Mouse (Mus musculus) MEL (cell line): ENCODE results near the gene Erf. TPM values are rescaled to one million over a fixed set of nuclear protein-coding genes. Genes with fewer than 3 reads are reported as not detected.
A peak's percentile ranks its signal among the peaks of the same experiment; 100 is the strongest.

Experiments used
- DNase-seq: peaks from one replicate; pipeline ENCODE4 v3.0.0; 2011; ENCODE audit warnings: low read depth, low spot score
- H3K27ac ChIP-seq: 2 replicates; pipeline ENCODE4 v1.5.1; 2012; ENCODE audit warnings: low read depth, mild to moderate bottlenecking, control low read depth, low read length, moderate library complexity; ENCODE audit not compliant: control insufficient read depth
- H3K27me3 ChIP-seq, 2 experiments: fragments of 150-350 bp in 1 of 2; sonication (generic) in 1 of 2; 2 replicates each; pipeline ENCODE4 v1.6.1; 2012; ENCODE audit warnings: low read length in 2 of 2, mild to moderate bottlenecking in 2 of 2, improper control_type of control experiment in 1 of 2, moderate library complexity in 1 of 2; ENCODE audit not compliant: insufficient read depth in 2 of 2, control insufficient read depth in 1 of 2
- H3K36me3 ChIP-seq, 2 experiments: 2 replicates each; pipeline ENCODE4 v1.6.1; 2012 to 2014; ENCODE audit warnings: low read length in 2 of 2, improper control_type of control experiment in 1 of 2, inconsistent platforms in 1 of 2, mild to moderate bottlenecking in 1 of 2; ENCODE audit not compliant: insufficient read depth in 2 of 2, control insufficient read depth in 1 of 2
- H3K4me1 ChIP-seq, 2 experiments: fragments of 150-350 bp in 1 of 2; sonication (generic) in 1 of 2; 2 replicates each; pipeline ENCODE4 v1.6.1; 2012; ENCODE audit warnings: low read length in 2 of 2, improper control_type of control experiment in 1 of 2, mild to moderate bottlenecking in 1 of 2; ENCODE audit not compliant: insufficient read depth in 2 of 2, control insufficient read depth in 1 of 2
- H3K4me3 ChIP-seq, 2 experiments: fragments of 150-350 bp in 1 of 2; sonication (generic) in 1 of 2; 2 replicates each; pipeline ENCODE4 v1.5.1; 2012; ENCODE audit warnings: low read depth in 2 of 2, low read length in 2 of 2, mild to moderate bottlenecking in 2 of 2, moderate library complexity in 2 of 2, control low read depth in 1 of 2, improper control_type of control experiment in 1 of 2; ENCODE audit not compliant: control insufficient read depth in 1 of 2, insufficient read depth in 1 of 2
- H3K79me2 ChIP-seq: 2 replicates; pipeline ENCODE4 v1.6.1; 2012; ENCODE audit warnings: mild to moderate bottlenecking, low read length, moderate library complexity; ENCODE audit not compliant: control insufficient read depth, poor library complexity, insufficient read depth
- H3K9ac ChIP-seq: 2 replicates; pipeline ENCODE4 v1.6.1; 2012; ENCODE audit warnings: low read depth, mild to moderate bottlenecking, control low read depth, low read length, moderate library complexity; ENCODE audit not compliant: control insufficient read depth, poor library complexity, severe bottlenecking
- H3K9me3 ChIP-seq: fragments of 150-350 bp; sonication (generic); replicated peaks from 2 replicates; pipeline ENCODE4 v1.6.1; 2012; ENCODE audit warnings: mild to moderate bottlenecking, low read length, improper control_type of control experiment, moderate library complexity; ENCODE audit not compliant: insufficient read depth
- CHD1 ChIP-seq: IDR thresholded peaks from 2 replicates; pipeline ENCODE4 v1.6.1; 2012; ENCODE audit warnings: low read depth, mild to moderate bottlenecking, inconsistent platforms, low read length, improper control_type of control experiment
- CTCF ChIP-seq, 3 experiments: IDR thresholded peaks in 2 of 3; conservative IDR thresholded peaks in 1 of 3; 2 replicates each; pipeline ENCODE4 v1.5.1; 2011 to 2012; ENCODE audit warnings: low read length in 3 of 3, low read depth in 2 of 3, mild to moderate bottlenecking in 2 of 3, improper control_type of control experiment in 1 of 3, inconsistent platforms in 1 of 3, mixed read lengths in 1 of 3, moderate library complexity in 1 of 3; ENCODE audit not compliant: control insufficient read depth in 1 of 3, insufficient read depth in 1 of 3, poor library complexity in 1 of 3, severe bottlenecking in 1 of 3
- ELF1 ChIP-seq: IDR thresholded peaks from 2 replicates; pipeline ENCODE4 v1.6.1; 2014; ENCODE audit warnings: low read depth, mild to moderate bottlenecking, inconsistent platforms, low read length, improper control_type of control experiment, moderate library complexity
- ETS1 ChIP-seq: IDR thresholded peaks from 2 replicates; pipeline ENCODE4 v1.6.1; 2012; ENCODE audit warnings: low read depth, mild to moderate bottlenecking, inconsistent platforms, low read length, improper control_type of control experiment, moderate library complexity
- GATA1 ChIP-seq: IDR thresholded peaks from 2 replicates; pipeline ENCODE4 v1.6.1; 2011; ENCODE audit warnings: low read depth, low read length, improper control_type of control experiment
- HCFC1 ChIP-seq: IDR thresholded peaks from 2 replicates; pipeline ENCODE4 v1.6.1; 2012; ENCODE audit warnings: low read depth, mild to moderate bottlenecking, inconsistent platforms, low read length, improper control_type of control experiment, moderate library complexity
- MAZ ChIP-seq: IDR thresholded peaks from 2 replicates; pipeline ENCODE4 v1.6.1; 2012; ENCODE audit warnings: low read depth, mild to moderate bottlenecking, inconsistent platforms, low read length, improper control_type of control experiment
- MEF2A ChIP-seq: IDR thresholded peaks from 2 replicates; pipeline ENCODE4 v1.6.1; 2014; ENCODE audit warnings: low read depth, mild to moderate bottlenecking, inconsistent platforms, low read length, improper control_type of control experiment; ENCODE audit not compliant: poor library complexity, insufficient replicate concordance, severe bottlenecking; ENCODE audit errors: extremely low read depth
- MXI1 ChIP-seq: IDR thresholded peaks from 2 replicates; pipeline ENCODE4 v1.6.1; 2011; ENCODE audit warnings: mild to moderate bottlenecking, low read depth, low read length, improper control_type of control experiment
- MYB ChIP-seq: IDR thresholded peaks from 2 replicates; pipeline ENCODE4 v1.6.1; 2011; ENCODE audit warnings: mild to moderate bottlenecking, low read depth, low read length, improper control_type of control experiment
- NELFE ChIP-seq: IDR thresholded peaks from 2 replicates; pipeline ENCODE4 v1.6.1; 2011; ENCODE audit warnings: low read depth, low read length, improper control_type of control experiment
- POLR2A ChIP-seq, 2 experiments: IDR thresholded peaks; 2 replicates each; pipeline ENCODE4 v1.6.1; 2011 to 2012; ENCODE audit warnings: low read length in 2 of 2, mild to moderate bottlenecking in 2 of 2, control low read depth in 1 of 2, improper control_type of control experiment in 1 of 2, low read depth in 1 of 2, moderate library complexity in 1 of 2; ENCODE audit not compliant: control insufficient read depth in 1 of 2, insufficient read depth in 1 of 2, poor library complexity in 1 of 2
- POLR2AphosphoS2 ChIP-seq: IDR thresholded peaks from 2 replicates; pipeline ENCODE4 v1.6.1; 2011; ENCODE audit warnings: low read length, improper control_type of control experiment
- RAD21 ChIP-seq: IDR thresholded peaks from 2 replicates; pipeline ENCODE4 v1.6.1; 2011; ENCODE audit warnings: mild to moderate bottlenecking, low read depth, low read length, improper control_type of control experiment
- SIN3A ChIP-seq: IDR thresholded peaks from 2 replicates; pipeline ENCODE4 v1.6.1; 2012; ENCODE audit warnings: low read length, improper control_type of control experiment, inconsistent platforms
- SMC3 ChIP-seq: IDR thresholded peaks from 2 replicates; pipeline ENCODE4 v1.6.1; 2011; ENCODE audit warnings: low read depth, low read length, improper control_type of control experiment
- TBP ChIP-seq: IDR thresholded peaks from 2 replicates; pipeline ENCODE4 v1.8.0; 2011; ENCODE audit warnings: low read depth, low read length, improper control_type of control experiment
- TCF12 ChIP-seq: IDR thresholded peaks from 2 replicates; pipeline ENCODE4 v1.6.1; 2014; ENCODE audit warnings: low read depth, mild to moderate bottlenecking, inconsistent platforms, low read length, improper control_type of control experiment, moderate library complexity
- UBTF ChIP-seq: IDR thresholded peaks from 2 replicates; pipeline ENCODE4 v1.6.1; 2012; ENCODE audit warnings: low read depth, mild to moderate bottlenecking, inconsistent platforms, low read length, improper control_type of control experiment, moderate library complexity, borderline replicate concordance; ENCODE audit not compliant: insufficient read depth
- polyA plus RNA-seq, 2 experiments: library from polyadenylated mRNA; stranded (reverse) in 1 of 2; unstranded in 1 of 2; fragments of >175 nt in 1 of 2; fragments of >200 nt in 1 of 2; gene quantifications; 2 replicates each; pipeline versions ENCODE4 v1.2.1 to v1.2.4; 2012; ENCODE audit warnings: low replicate concordance in 2 of 2, low read depth in 1 of 2; ENCODE audit not compliant: insufficient read length in 2 of 2, insufficient read depth in 1 of 2, missing spikeins in 1 of 2
- total RNA-seq: library from RNA; depleted of rRNA; stranded (reverse); fragments of 300-350 nt; gene quantifications from 2 replicates; pipeline ENCODE4 v1.2.3, GENCODE M21; 2012

The Erf gene
- total and polyA plus RNA-seq, 3 experiments, result 24.6 to 33.2 TPM; not detected in 1

DNA sequence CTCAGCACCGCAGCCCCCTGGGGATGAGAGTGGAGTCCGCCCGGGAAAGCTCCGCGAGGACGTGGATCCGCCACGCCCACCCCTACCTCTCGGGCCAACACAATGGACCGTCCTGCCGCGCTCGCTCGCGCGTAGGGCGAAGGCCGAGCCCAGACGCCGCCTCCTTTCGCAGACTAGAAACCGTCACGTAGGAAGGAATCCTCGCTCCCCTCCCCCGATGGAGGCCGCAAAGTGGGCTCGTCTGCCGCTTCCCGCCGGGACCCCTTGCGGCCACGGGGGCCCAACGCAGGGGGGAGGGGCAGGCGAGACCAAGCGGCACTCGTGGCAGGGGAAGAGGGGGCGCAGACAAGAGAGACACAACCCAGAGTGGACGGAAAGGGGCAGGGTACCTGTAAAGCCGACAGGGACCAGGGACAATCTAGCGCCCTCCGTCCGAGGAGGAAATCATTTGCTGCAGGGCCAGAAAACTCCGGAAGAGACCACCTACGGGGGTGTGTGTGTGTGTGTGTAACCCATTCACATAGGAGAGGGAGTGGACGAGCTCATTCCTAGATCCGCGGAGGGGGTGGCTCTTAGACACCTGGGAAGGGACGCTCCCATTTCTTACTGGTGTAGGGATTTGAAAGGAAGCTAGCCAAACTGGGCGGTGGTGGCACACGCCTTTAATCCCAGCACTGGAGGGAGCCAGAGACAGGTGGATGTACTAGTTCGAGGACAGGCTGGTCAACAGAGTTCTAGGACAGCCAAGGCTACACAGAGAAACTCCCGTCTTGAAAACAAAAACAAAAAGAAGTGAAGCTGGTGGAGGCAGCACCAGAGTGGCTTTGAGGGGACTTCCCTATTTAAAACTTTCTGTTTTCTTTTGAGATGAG, 47.1 kb upstream of the Erf start, which contains the start of gene Pafah1b3:
Gene Pafah1b3 (minus strand): TSS at position 533 of the 872 bp plus-strand sequence.
- Histone ChIP-seq H3K4me3 (peak within 1 kb of the TSS; percentile 76 to 82), H3K9ac (peak within 1 kb of the TSS; percentile 74), H3K27me3 (no peaks in the 10 kb centered on the region), H3K79me2 (peaks cover 5% of the 10 kb centered on the region; the same call in 1 of the 2 replicates), H3K4me1 (peaks cover 3 to 16% of the 10 kb centered on the region in 2 experiments), H3K27ac (peak within 1 kb of the TSS; percentile 72), H3K36me3 (peaks cover 0 to 10% of the 10 kb centered on the region in 2 experiments; a peak in 2 of 4 replicates), H3K9me3 (no peaks in the 10 kb centered on the region)
- peak; percentile 97 for DNase-seq
- TF ChIP-seq ETS1 (0 out of 2 replicates have a peak, but pooled peaks have one; percentile 6), TCF12 (peak; percentile 22; the same call in 1 of the 2 replicates), MAZ (peak; percentile 73; the same call in 1 of the 2 replicates), RAD21 (peak; percentile 19), MXI1 (peak; percentile 67), CHD1 (peak; percentile 99), SMC3 (no peak), TBP (peak; percentile 83), NELFE (peak; percentile 68), MEF2A (no peak), GATA1 (no peak), POLR2AphosphoS2 (no peak; the same call in 1 of the 2 replicates), MYB (no peak), SIN3A (peak; percentile 88), CTCF (IDR thresholded peaks at IDR 0.05 in 2 of 3, conservative IDR thresholded peaks at IDR 0.05 in 1 of 3; ENCODE audit: control insufficient read depth in 1 of 3, insufficient read depth in 1 of 3, low read depth in 2 of 3, low read length in 3 of 3, poor library complexity in 1 of 3, severe bottlenecking in 1 of 3) (peak in 2 of 3 experiments; percentile 6 to 24; a peak in 1 of 6 replicates), ELF1 (peak; percentile 59; the same call in 1 of the 2 replicates), HCFC1 (peak; percentile 74), POLR2A (IDR thresholded peaks at IDR 0.05; ENCODE audit: control insufficient read depth in 1 of 2, insufficient read depth in 1 of 2, low read depth in 1 of 2, low read length in 2 of 2, poor library complexity in 1 of 2) (peak; percentile 35 to 62; a peak in 3 of 4 replicates), UBTF (0 out of 2 replicates have a peak, but pooled peaks have one; percentile 27)
